Mouse (Mus musculus): Measurements from ENCODE around the gene Gadd45g.

Gene Gadd45g

DNA sequence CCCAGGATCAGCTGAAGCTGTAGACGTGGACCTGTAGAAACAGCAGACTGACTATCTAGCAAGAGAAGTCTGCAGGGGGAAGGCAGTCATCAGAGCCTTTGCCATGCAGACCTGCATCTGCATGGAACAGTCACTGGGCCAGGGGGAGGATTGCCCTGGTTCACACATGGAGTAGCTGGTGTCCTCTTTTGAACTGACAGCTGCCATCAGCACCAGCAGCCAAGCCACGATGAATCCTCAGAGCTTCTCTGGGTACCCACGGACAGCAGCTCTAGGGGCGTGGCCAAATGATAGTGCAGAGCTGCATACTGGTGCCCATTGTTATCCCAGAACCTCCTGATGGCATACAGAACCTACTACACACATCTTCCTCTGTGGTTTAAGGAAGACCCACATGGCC lies 33.5 kb downstream of the Gadd45g start:
- intact Hi-C loops (cut with DNase I) = no loop called here

DNA sequence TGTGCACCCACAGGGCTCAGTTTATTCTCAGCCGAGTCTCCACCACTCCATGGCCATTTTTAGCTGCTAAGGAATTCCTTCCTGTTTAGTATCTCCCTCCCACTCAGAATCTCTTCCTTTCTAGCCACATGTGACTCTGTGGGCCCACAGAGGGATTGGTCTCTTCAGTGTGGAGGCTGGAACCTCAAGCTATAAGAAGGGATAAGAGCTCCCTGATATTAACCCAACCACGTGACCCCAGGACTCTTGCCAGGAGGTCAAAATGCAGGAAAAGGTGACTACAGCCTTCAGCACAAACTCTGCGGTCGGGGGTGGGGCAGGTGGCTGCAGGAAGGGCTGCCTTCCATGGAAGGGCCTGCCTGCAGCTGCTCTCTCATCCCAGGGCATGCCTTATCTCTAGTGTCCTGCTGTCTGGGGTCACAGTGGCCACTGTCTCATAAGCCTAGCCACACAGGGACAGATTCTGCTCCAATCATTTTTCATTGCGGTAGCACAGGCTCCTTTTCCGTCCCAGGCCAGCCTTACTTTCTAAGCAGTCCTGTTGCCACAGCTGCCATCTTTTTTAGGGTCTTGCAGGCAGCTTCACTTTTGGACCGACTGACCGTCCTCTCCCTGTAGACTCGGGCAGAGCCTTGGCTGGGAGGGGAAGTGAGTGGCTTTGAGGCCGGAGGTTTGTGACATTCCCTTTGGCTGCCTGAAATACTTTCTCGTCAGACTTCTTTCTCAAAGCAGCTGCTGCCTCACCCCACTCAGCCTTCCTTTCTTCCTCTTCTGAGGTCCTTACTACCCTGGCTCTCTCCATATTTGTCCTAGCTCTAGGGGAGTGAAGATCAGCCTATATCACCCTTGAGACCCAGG lies 35.0 kb downstream of the Gadd45g start:
- intact Hi-C loops (cut with DNase I) = no loop called here

DNA sequence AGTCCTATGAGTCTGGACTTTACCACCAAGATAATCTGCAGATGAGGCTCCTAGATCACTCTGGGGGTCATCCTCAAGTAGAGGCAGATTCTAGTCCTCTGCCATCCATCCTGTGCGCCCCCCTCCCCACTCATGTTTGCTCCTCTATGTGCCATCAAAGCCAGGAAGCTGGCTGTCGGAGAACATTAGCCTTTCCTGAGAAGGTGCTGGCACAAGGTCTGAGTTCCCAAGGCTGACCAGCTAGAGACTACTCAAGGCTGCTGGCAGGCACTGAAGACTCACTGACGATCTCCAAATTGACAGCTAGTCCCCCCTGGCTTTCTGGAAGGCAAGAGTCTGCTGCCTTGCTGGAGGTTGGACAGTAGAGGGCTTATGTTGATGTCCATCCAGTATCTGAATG lies 35.7 kb downstream of the Gadd45g start:
- intact Hi-C loops (cut with DNase I) = no loop called here

DNA sequence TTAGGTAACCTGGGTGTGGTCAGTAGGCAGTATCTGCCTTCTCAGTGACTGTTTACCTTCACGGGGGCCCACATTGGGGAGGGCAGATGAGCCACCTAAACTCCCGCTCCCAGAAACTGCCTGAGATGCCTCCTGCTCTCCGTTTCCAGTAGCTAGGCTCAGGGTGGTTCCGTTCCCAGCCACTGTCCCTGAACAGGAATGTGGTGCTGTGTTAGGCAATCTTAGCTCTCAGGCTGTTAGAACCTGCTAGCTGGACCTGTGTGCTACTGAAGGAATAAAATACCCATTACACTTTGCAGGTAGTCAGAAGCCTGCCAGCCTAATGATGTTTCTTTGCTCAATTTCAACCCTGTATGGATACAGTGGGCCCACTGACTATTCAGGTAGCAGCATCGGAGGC lies 37.8 kb downstream of the Gadd45g start:
- intact Hi-C loops (cut with DNase I) = no loop called here

DNA sequence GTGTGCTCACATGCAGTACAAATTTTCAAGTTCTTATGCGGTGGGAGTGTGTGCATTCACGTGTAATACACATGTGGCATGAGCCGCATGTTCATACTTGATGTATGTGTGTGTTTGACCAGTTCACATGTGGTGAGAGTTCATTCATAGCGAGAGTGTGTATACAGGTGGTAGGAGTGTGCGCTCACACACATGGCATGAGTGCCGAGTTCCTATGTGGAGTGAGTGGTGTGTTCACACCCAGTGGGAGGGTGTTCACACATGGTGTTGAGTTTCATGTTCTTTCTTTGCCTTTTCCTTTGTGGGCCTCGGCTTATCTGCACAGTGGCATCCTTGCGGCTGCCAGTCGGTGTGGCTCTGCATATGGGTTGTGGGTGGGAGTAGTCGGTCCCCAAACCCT lies 39.1 kb downstream of the Gadd45g start:
- intact Hi-C loops (cut with DNase I) = no loop called here

DNA sequence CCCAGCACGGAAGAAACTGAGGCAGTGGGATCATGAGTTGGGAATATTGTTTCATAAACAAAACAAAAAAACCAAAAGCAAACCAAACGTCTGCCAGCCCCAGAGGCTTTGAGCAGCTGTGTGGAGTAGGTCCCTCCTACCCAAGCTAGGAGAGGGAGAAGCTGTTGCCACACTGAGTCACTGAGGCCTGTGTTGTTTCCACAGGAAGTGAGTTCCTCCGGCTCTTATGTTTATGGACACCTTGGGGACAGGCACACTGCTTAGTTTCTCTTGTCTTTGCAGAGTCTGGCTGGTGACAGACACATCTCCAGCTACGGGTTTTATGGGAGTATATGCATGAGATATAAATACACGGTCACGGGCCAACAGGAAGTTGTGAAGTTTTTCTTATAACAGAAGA lies 39.6 kb downstream of the Gadd45g start:
- intact Hi-C loops (cut with DNase I) = no loop called here

DNA sequence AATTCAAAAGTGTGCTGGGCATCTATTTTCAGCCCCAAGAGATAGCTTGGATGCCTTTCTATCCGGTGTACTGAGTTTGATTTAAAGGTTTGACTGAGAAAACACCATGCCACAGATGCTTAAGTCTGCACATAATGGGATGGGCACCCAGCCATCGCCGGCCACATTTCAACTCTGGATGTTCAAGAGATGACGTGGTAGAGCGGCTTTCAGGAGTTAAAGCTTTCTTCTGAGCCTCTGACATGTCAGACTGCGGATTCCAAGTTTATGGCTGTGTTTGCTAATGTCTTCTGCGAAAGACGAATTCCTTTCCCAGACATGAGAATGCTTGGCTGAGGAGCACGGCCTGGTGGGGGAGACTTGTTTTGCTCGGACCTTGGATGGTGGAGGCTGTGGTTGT lies 40.2 kb downstream of the Gadd45g start:
- intact Hi-C loops (cut with DNase I) = no loop called here

DNA sequence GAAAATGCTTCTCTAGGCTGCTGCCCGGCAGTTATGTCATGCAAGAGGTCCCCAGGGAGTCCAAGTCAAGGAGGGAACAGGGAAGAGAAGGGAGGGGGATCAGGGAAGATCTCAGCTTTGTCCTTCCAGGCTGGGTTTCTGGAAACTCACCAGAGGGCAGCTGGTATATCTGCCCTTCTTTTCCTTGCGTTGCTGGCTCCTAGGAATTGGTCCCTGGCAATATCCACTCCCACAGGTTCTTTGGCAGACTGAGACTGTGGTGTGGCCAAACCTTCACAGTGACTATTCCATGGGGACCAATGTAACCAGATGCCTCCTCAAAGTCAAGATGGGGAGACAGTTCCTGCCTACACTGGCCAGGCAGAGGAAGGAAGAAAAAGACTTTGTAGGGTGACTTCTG lies 41.9 kb downstream of the Gadd45g start:
- intact Hi-C loops (cut with DNase I) = no loop called here

DNA sequence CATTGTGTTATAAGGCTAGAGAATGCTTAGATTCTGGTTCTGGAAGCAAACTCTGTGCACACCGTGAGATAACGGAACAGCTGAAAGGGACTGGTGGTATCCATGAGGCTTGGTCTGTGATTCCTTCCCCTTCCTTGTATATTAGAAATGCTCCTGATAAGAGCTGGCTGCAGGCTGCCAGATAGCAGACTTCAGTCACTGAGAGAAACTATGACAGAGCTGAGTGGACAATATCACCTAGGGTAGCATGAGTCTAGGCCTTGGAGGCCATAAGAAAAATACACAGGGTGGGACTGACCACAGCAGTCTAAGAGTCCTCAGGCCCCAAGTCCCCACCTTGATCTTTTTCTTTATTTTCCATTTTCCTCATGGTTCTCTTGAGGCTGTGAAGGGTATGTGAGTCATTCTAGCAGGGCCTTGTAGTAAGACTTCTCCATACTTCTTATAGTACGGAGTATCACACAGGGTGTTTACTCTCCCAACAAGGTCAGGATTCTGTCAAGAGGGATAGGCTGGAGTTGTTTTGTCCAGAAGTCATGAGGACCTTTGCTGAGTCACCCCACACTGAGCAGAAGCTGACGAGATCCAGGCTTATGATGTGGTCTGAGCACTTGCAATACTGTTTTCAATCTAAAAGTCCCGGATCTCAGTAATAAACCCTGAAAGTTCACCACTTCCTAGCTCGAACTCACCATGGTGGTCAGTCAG lies 45.5 kb downstream of the Gadd45g start:
- intact Hi-C loops (cut with DNase I) = no loop called here

DNA sequence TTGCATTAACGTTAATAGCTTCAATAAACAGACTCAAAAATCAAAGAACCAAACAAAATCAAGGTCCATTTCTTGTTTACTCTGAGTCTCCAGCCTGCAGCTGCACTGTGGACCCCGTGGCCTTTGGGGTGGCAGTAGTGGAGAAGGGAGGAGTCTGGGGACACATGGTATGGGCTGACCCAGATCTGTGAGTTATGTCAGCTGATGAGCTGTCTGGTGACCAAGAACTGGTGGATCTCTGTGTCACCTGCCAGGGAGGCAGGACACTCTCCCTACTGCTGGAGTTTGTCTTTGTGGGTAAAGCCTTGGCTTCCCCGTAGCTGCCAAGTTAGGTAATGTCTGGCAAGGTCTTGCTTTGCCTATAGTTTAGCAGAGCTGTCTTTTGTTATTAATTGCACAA lies 51.1 kb downstream of the Gadd45g start:
- intact Hi-C loops (cut with DNase I) = no loop called here
